Comparison of ENCODE assay signal across 8 mouse cellular contexts in genomic region chr13:37130637-37131036, GRCm38 (mm10).
DNase-seq lines count a peak whose midpoint lies in the region; ATAC-seq lines count a peak whose summit lies in the region.

No protein-coding gene starts in this region.

- H3K36me3 ChIP-seq in neural tube, embryonic 15.5 days, result no peaks in the 10 kb centered on the region

- no peaks in the 10 kb centered on the region for H3K9me3 ChIP-seq in neural tube, embryonic 15.5 days (replicated peaks)

- DNase-seq in left cerebral cortex, adult 18-20 months (ENCODE audit: low spot score in 2 of 2), result peak; percentile 20 to 44
- DNase-seq in left cerebral cortex, adult 11 months (ENCODE audit: low spot score), result no peak
- DNase-seq in frontal cortex, adult 2 months (ENCODE audit: extremely low spot score in 1 of 2, low spot score in 1 of 2), result peak; percentile 35 to 67
- peak; percentile 54 to 80 for DNase-seq in left cerebral cortex, postnatal 25 days (ENCODE audit: low spot score in 2 of 2)
- DNase-seq in kidney, adult 11 months, result no peak
- no peak for DNase-seq in cerebellum, postnatal 4 days (ENCODE audit: low spot score in 2 of 2)

- no peak overlapping the region for H3K27ac ChIP-seq in neural tube, embryonic 15.5 days (replicated peaks)

- H3K9ac ChIP-seq in neural tube, embryonic 15.5 days (replicated peaks), result no peak overlapping the region

- H3K4me3 ChIP-seq in neural tube, embryonic 15.5 days (replicated peaks), result no peak overlapping the region

- no peaks in the 10 kb centered on the region for H3K4me1 ChIP-seq in neural tube, embryonic 15.5 days

- peak; percentile 60; the same call in 1 of the 2 replicates for ATAC-seq in neutrophil, adult 5-6 weeks (ENCODE audit: extremely low read depth, insufficient number of reproducible peaks, low FRiP score, poor library complexity, severe bottlenecking)
- ATAC-seq in neural tube, embryonic 15.5 days (ENCODE audit: low FRiP score), result no peak

- 78% methylated on average over 10 of the region's 10 CpGs for WGBS in neural tube, embryonic 15.5 days

- no peak overlapping the region for H3K4me2 ChIP-seq in neural tube, embryonic 15.5 days

- intact Hi-C loops in left cerebral cortex, postnatal 25 days (cut with DNase I), result loop anchor here (5.0 to 10.0 kb wide), 3 partner anchors 162 to 336 kb away; no protein-coding TSS in a partner anchor

- H3K27me3 ChIP-seq in neural tube, embryonic 15.5 days (replicated peaks), result no peaks in the 10 kb centered on the region

Comparison
In these comparisons a context has a peak if more than half of its experiments do, and no peak if none do; other contexts are left out.
1. DNase-seq: peak in left cerebral cortex, adult 18-20 months (2 of 2), frontal cortex, adult 2 months (2 of 2) and left cerebral cortex, postnatal 25 days (2 of 2); none in left cerebral cortex, adult 11 months (single experiment), kidney, adult 11 months (single experiment) and cerebellum, postnatal 4 days (0 of 2).